Mouse (Mus musculus): ENCODE results near the gene Dnmt3b. TPM values are rescaled to one million over a fixed set of nuclear protein-coding genes. Genes with fewer than 3 reads are reported as not detected.
A peak's percentile ranks its signal among the peaks of the same experiment; 100 is the strongest.
"Not testable (repeated sequence)": the region's sequence is repeated elsewhere in the genome, so short reads cannot be mapped to it uniquely, and the experiment has no call there.

Dnmt3b gene
- total RNA-seq, 2 experiments from 2014 or later: 0.57 to 1.1 TPM

- no peak for DNase-seq
These were observed 16.0 kb upstream of the Dnmt3b start for GRCm38 (mm10) chr2:153633259-153633658.

GRCm38 (mm10) chr2:153638977-153639680 lies 10.1 kb upstream of the Dnmt3b start:
- no peak for DNase-seq

DNA sequence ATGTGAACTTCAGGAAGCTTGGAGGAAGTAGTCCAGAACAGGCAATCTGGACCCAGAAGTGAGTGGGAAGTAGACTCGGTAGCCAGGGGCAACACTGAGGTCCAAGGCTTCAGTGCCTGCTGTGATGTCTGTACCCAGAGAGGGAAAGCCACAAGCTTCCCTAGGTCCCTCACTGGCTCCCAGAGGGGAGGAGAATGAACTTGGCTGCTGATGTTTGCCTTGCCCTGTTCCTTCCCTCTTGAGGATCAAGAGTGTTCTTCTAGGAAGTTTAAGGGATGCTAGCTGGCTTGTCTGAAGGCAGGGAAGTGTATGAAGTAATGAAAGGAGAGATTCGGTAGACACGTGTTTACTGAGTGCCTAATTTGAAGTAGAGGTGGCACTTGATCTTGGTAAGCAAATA lies 6.8 kb upstream of the Dnmt3b start:
- DNase-seq: no peak

GRCm38 (mm10) chr2:153642999-153643398 lies 6.3 kb upstream of the Dnmt3b start:
- no peak for DNase-seq

DNA sequence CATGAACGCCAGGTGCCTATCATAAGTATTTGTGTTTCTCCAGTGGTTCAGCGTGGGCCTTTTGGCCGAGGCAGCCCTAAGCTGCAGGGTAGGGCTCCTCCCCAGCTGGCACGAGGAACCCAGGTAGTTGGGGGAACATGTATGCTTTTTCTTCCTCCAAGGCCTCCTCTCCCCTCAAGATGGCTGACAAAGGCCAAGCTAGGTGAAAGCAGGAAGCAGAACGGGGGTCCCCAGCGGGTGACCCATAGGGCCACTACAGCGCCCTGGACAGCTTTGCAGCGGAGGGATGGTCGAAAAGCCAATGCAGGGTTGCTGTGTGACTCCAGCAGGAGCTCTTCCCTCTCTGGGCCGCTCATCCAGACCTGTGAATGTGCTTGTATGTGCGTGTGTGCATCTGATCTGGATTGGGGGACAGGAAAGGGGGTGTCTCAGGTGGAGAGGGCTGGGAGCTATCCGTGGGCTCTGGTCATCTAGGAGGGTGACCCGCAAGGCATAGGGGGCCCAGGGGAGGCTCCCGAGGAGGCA lies 415 bp upstream of the Dnmt3b start:
- DNase-seq: no peak

- peak in 1 of 2 experiments; percentile 6 for DNase-seq
These were observed 901 bp downstream of the Dnmt3b start for GRCm38 (mm10) chr2:153650014-153650687.

DNA sequence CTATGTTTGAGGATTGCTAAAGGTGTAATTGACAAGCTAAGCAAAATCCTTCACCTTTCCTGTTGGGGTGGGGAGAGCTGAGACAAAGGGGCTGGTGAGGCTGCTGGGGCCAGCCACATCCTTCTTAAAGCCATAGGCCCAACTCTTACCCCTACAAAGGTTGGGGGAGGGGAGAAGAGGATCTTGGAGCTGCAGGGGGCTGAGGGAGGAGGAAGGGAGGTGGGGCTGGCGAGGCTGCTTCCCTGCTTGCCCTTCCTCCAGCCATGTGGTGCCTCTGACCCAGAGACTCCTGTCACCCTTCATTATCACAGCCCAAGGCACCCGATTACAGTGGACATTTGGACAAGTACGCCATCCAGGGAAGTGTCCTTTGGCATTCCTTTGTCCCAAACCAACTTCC lies 2.4 kb downstream of the Dnmt3b start:
- no peak for DNase-seq

DNA sequence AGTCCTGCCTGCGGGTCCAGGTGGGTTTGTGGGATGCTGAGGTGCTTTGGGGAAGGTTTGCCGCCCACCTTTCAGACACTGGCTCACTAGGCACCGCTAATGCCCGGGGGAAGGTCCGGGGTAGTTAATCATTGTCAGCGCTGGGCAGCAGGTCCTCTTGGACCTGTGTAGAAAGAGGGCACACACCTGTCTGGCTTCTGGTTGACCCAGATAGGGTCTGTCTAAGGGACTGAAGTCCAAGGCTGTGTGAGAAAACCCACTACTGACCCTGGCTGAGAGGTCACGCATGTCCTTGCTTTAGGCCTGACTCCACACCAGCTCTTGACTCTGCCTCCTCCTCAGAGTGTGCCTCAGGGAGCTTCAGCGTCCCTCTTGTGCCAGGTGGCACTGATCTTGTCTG lies 8.4 kb downstream of the Dnmt3b start:
- not testable (repeated sequence) for DNase-seq

DNA sequence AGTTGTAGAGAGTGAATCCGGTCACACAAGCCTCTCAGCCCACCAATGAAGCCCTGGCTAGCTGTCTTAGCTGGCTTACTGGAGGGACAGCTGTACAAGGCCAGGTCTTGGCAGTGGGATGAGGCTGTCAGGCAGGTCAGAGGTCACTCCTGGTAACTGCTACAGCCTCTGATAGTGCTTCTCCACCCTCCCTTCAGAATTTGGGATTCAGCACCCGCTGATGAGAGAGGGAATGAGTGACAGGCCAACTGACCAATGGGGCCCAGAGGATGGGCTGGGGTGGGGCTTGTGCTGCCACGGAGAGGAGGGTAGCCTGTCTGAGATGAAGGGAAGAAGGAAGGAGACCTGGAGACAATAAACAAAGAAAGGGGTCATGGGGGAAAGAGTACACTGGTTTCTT lies 11.4 kb downstream of the Dnmt3b start:
- DNase-seq: no peak

DNA sequence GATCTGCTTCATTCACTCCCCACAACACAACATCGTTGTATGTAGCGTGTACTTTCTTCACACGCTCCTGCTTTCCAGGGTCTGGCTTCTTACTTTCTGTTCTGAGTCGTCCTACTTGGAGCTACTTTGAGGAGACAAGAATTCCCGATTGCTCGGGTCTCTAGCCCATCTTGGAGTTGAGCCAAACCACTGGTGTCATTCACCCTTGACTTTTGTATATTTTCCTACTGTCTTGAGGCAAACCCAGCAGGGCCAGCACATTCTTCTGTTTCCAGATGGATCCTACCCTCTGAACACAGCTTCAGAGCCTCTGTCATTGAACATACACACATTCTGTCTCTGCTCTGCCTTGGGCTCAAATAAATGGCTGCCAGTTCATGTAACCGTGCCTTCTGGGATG lies 16.2 kb downstream of the Dnmt3b start:
- DNase-seq: no peak

DNA sequence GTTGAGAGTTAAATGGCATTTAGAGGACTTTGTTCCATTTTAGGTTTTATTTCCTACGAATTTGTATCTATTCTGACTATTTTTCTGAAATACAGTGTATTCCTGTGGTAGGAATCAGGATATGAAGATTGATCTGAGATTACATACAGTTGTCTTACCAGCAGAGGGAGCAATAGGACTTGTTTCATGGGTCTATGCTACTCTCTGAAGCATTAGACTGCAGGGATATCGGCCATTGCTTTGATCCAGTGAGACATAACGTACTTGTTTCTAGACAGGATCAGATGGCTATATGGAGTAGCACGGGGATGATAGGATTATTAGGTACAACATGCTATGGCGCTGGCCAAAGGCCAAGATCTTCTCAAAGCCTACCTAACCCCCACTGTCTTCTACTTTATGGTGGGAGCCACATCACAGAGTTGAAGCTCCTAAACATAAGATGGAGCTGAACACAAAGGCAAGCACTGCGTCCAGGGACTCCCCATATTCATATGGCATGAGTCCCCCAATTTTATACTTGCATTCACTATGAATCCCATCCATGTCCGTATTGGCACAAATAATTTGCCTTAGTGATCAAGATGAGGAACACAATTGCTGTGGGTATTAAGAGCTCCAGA lies 19.6 kb downstream of the Dnmt3b start:
- DNase-seq: peak; percentile 10 to 61

DNA sequence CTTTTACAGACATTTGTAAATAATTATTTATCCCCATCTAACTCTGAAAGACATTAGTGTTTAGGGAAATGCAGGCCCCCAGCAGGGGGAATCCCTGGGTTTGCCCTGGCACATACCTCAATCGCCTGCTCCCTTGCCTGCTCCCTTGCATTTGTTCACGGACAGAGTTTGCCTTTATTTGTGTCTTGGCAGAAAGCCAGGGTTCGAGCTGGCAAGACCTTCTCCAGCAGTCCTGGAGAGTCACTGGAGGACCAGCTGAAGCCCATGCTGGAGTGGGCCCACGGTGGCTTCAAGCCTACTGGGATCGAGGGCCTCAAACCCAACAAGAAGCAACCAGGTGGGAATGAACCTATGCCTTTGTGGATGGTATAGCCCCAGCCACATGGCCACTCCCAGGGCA lies 20.9 kb downstream of the Dnmt3b start:
- no peak for DNase-seq

DNA sequence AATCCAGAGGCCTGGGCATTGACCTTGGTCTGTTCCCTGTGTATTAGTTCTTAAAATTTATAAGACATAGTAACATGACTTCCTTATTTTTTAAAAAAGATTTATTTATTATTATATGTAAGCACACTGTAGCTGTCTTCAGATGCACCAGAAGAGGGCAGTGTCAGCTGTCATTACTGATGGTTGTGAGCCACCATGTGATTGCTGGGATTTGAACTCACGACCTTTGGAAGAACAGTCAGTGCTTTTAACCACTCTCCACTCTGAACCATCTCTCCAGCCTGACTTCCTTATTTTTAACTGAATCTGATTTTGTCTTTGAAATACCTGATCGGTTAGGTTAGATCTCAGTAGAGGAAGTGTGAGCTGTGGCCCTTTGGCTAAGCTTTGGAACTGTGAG lies 23.4 kb downstream of the Dnmt3b start:
- DNase-seq: no peak

DNA sequence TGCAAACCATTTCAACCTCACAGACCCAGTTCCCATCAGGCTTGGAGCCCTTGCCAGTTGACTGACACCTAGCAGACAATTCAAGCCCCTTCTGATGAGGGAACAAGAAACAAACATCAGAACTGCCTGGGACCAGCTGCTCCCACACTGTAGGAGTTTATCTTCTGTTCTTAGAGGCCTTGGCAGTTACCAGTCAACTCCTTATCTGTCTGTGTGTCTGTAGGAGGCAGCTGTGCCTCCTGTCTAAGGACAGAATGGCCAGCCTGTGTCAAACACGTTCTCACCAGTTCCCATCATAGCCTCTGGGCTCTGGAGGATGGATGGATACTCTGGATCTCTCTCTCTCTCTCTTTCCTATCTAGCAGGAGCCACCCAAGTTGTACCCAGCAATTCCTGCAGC lies 26.1 kb downstream of the Dnmt3b start:
- not testable (repeated sequence) for DNase-seq

GRCm38 (mm10) chr2:153676944-153677343 lies 27.7 kb downstream of the Dnmt3b start:
- DNase-seq: no peak

DNA sequence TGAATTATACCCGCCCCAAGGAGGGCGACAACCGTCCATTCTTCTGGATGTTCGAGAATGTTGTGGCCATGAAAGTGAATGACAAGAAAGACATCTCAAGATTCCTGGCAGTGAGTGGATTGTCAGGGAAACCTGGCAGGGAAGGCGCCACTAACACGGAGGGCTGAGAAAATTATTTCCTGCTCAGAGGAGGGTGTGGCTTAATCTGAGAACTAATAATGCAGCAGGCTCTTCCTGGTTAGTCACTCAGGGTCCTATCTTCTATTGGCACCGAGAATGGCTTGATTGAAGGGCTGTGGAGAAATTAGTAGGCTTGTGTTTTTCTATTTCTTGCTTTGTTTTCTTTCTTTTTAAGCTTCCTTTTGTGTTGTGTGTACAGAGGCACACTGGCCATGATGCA lies 28.3 kb downstream of the Dnmt3b start:
- no peak for DNase-seq

DNA sequence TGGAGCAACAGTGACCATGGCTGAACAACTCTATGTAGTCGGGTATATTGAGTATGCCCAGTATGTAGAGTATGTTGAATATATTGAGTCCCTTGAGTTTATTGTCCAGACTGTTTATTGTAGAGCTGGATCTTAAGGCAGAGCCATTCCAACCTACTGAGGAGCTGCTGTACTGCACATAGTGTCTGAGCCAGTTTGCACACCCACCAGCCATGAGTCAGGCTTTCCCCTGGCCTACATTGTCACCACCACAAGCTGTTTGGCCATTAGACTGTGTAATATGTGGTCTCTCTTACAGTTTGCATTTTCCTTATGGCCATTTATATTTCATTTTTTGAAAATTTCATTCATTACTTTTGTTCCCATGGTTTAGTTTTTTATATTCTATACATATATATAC lies 30.7 kb downstream of the Dnmt3b start:
- no peak for DNase-seq

DNA sequence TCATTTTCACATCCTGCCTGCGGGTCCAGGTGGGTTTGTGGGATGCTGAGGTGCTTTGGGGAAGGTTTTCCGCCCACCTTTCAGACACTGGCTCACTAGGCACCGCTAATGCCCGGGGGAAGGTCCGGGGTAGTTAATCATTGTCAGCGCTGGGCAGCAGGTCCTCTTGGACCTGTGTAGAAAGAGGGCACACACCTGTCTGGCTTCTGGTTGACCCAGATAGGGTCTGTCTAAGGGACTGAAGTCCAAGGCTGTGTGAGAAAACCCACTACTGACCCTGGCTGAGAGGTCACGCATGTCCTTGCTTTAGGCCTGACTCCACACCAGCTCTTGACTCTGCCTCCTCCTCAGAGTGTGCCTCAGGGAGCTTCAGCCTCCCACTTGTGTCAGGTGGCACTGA lies 44.2 kb downstream of the Dnmt3b start:
- not testable (repeated sequence) for DNase-seq

GRCm38 (mm10) chr2:153694462-153695085 lies 45.3 kb downstream of the Dnmt3b start:
- DNase-seq: peak; percentile 24 to 53

- DNase-seq: no peak
These were observed 47.1 kb downstream of the Dnmt3b start, which contains the start of gene Dnmt3c for GRCm38 (mm10) chr2:153696352-153696751. TSS of gene Dnmt3c (plus strand) at chr2:153696652.

DNA sequence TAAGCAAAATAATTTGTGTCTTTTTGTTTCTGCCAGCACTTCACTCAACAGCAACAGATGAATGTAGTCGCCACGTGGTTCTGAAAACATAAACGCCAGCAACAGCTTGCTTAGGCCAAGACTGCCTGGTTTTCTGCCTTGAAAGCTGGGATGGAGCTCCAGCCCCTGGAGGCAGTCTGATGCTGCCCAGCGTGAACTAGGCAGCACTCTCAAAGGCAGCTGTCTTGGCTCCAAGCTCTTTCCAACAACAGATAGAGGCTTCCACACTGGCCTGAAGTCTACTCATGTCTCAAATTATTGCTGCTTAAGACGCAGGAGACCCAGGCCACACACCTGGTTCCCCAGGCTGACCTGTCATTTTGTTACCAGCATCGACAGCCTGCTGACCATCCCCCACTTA lies 54.1 kb downstream of the Dnmt3b start:
- no peak for DNase-seq

- peak; percentile 11 to 49 for DNase-seq
These were observed 61.6 kb downstream of the Dnmt3b start for GRCm38 (mm10) chr2:153710701-153711330.

All from heart, adult 18-20 months (tissue).